8 mouse cellular contexts compared by ENCODE assay signal in genomic region chr12:110844227-110845130, GRCm38 (mm10). TPM values are rescaled to one million over a fixed set of nuclear protein-coding genes. Genes with fewer than 3 reads are reported as not detected.
A peak's percentile ranks its signal among the peaks of the same experiment; 100 is the strongest.
DNase-seq lines count a peak whose midpoint lies in the region; ATAC-seq and TF ChIP-seq lines count a peak whose summit lies in the region.

No protein-coding gene starts in this region.

- no peak; the same call in 1 of the 2 replicates for TF ChIP-seq CTCF in layer of hippocampus, adult 2 months (conservative IDR thresholded peaks at IDR 0.05)

- peak overlapping the region; percentile 58 for H3K4me2 ChIP-seq in forebrain, embryonic 14.5 days (ENCODE audit: low read length)
- peak overlapping the region; percentile 76 for H3K4me2 ChIP-seq in kidney, embryonic 14.5 days (replicated peaks; ENCODE audit: low read depth, low read length)
- H3K4me2 ChIP-seq in stomach, embryonic 14.5 days (replicated peaks; ENCODE audit: low read depth, low read length): peak overlapping the region; percentile 76

- peaks cover 5% of the 10 kb centered on the region; the same call in 1 of the 2 replicates for H3K4me1 ChIP-seq in forebrain, embryonic 14.5 days (ENCODE audit: control insufficient read depth, insufficient read depth, low read length)
- H3K4me1 ChIP-seq in kidney, embryonic 14.5 days (ENCODE audit: control insufficient read depth, insufficient read depth, low read length): peaks cover 6% of the 10 kb centered on the region; the same call in 1 of the 2 replicates
- H3K4me1 ChIP-seq in stomach, embryonic 14.5 days (ENCODE audit: control insufficient read depth, insufficient read depth, low read length): peaks cover 9% of the 10 kb centered on the region

- peak overlapping the region; percentile 52 for H3K9ac ChIP-seq in forebrain, embryonic 14.5 days (ENCODE audit: low read length)
- H3K9ac ChIP-seq in kidney, embryonic 14.5 days (ENCODE audit: low read depth, low read length): peak overlapping the region; percentile 52
- peak overlapping the region; percentile 42; the same call in 1 of the 2 replicates for H3K9ac ChIP-seq in stomach, embryonic 14.5 days (replicated peaks; ENCODE audit: low read depth, low read length)

- peak overlapping the region; percentile 59 for H3K4me3 ChIP-seq in layer of hippocampus, adult 2 months
- peak overlapping the region; percentile 35 for H3K4me3 ChIP-seq in forebrain, embryonic 14.5 days (ENCODE audit: low read depth, low read length)
- peak overlapping the region; percentile 53 for H3K4me3 ChIP-seq in kidney, embryonic 14.5 days (ENCODE audit: low read length)
- H3K4me3 ChIP-seq in stomach, embryonic 14.5 days (ENCODE audit: low read depth, low read length): peak overlapping the region; percentile 54

- no peaks in the 10 kb centered on the region for H3K36me3 ChIP-seq in forebrain, embryonic 14.5 days (ENCODE audit: control insufficient read depth, insufficient read depth, low read length)
- no peaks in the 10 kb centered on the region for H3K36me3 ChIP-seq in kidney, embryonic 14.5 days (ENCODE audit: control insufficient read depth, insufficient read depth, low read length)
- H3K36me3 ChIP-seq in stomach, embryonic 14.5 days (ENCODE audit: control insufficient read depth, insufficient read depth, low read length): no peaks in the 10 kb centered on the region

- no peak for DNase-seq in layer of hippocampus, adult 2 months (ENCODE audit: low spot score in 2 of 2)
- DNase-seq in layer of hippocampus, adult 9-11 months: no peak
- peak; percentile 36 for DNase-seq in adrenal gland, postnatal 25 days
- no peak for DNase-seq in forebrain, embryonic 14.5 days (ENCODE audit: low spot score)
- DNase-seq in lung, postnatal 14 days: peak; percentile 28
- DNase-seq in thymus, postnatal 14 days: no peak

- peak; percentile 10 for ATAC-seq in forebrain, embryonic 14.5 days
- peak; percentile 20 for ATAC-seq in kidney, embryonic 14.5 days (ENCODE audit: low FRiP score, low TSS enrichment)
- ATAC-seq in stomach, embryonic 14.5 days (ENCODE audit: insufficient number of reproducible peaks, insufficient read depth, low FRiP score, low read depth): peak; percentile 11

- 1% methylated on average over 42 of the region's 42 CpGs for WGBS in forebrain, embryonic 14.5 days
- WGBS in kidney, embryonic 14.5 days: under 1% methylated on average over 42 of the region's 42 CpGs
- WGBS in stomach, embryonic 14.5 days: under 1% methylated on average over 42 of the region's 42 CpGs

- no peaks in the 10 kb centered on the region for H3K9me3 ChIP-seq in forebrain, embryonic 14.5 days (replicated peaks; ENCODE audit: control insufficient read depth, low read length)
- H3K9me3 ChIP-seq in kidney, embryonic 14.5 days (ENCODE audit: control insufficient read depth, low read length): no peaks in the 10 kb centered on the region
- no peaks in the 10 kb centered on the region for H3K9me3 ChIP-seq in stomach, embryonic 14.5 days (ENCODE audit: control insufficient read depth, low read depth, low read length)

- H3K27ac ChIP-seq in layer of hippocampus, adult 2 months: peak overlapping the region; percentile 70
- no peak overlapping the region for H3K27ac ChIP-seq in forebrain, embryonic 14.5 days (ENCODE audit: low read depth, low read length)
- H3K27ac ChIP-seq in kidney, embryonic 14.5 days (ENCODE audit: low read depth, low read length): peak overlapping the region; percentile 75; the same call in 1 of the 2 replicates
- H3K27ac ChIP-seq in stomach, embryonic 14.5 days (ENCODE audit: low read length): peak overlapping the region; percentile 82

- peaks cover 24% of the 10 kb centered on the region for H3K27me3 ChIP-seq in forebrain, embryonic 14.5 days (replicated peaks; ENCODE audit: control insufficient read depth, insufficient read depth, low read length)
- H3K27me3 ChIP-seq in kidney, embryonic 14.5 days (ENCODE audit: control insufficient read depth, insufficient read depth, low read length): no peaks in the 10 kb centered on the region; the same call in 1 of the 2 replicates
- H3K27me3 ChIP-seq in stomach, embryonic 14.5 days (ENCODE audit: control insufficient read depth, insufficient read depth, low read length): no peaks in the 10 kb centered on the region

RNA-seq across cellular contexts. Expression of gene Mok, which starts 3.7 kb away (rescaled TPM):
- total RNA-seq in layer of hippocampus, adult 2 months (2021): 10 to 100 TPM; 10.4 to 13.7 TPM
- 1.4 and 1.5 TPM in 2 replicates for total RNA-seq in adrenal gland, postnatal 25 days (2021)
- polyA plus RNA-seq in forebrain, embryonic 14.5 days (2014; fragmentation: Nextera tagmentation; extraction: Ambion mirVana): 16.3 and 18.9 TPM in 2 replicates
- polyA plus RNA-seq in kidney, embryonic 14.5 days (2014; fragmentation: Nextera tagmentation; extraction: Ambion mirVana): 6.8 and 9.0 TPM in 2 replicates
- polyA plus RNA-seq in stomach, embryonic 14.5 days (2014; fragmentation: Nextera tagmentation; extraction: Ambion mirVana): 5.2 and 5.4 TPM in 2 replicates

RNA-seq across cellular contexts. Expression of gene Zfp839, which starts 5.6 kb away (rescaled TPM):
- 10 to 100 TPM; 12.8 to 13.2 TPM for total RNA-seq in layer of hippocampus, adult 2 months (2021)
- total RNA-seq in adrenal gland, postnatal 25 days (2021): 16.3 and 17.7 TPM in 2 replicates
- 0.81 and 0.88 TPM in 2 replicates for polyA plus RNA-seq in forebrain, embryonic 14.5 days (2014; fragmentation: Nextera tagmentation; extraction: Ambion mirVana)
- polyA plus RNA-seq in kidney, embryonic 14.5 days (2014; fragmentation: Nextera tagmentation; extraction: Ambion mirVana): 4.2 and 6.0 TPM in 2 replicates
- 4.6 and 5.9 TPM in 2 replicates for polyA plus RNA-seq in stomach, embryonic 14.5 days (2014; fragmentation: Nextera tagmentation; extraction: Ambion mirVana)

RNA-seq across cellular contexts. Expression of gene Cinp, which starts 44.5 kb away (rescaled TPM):
- 10 to 100 TPM; 63.4 to 65.1 TPM for total RNA-seq in layer of hippocampus, adult 2 months (2021)
- total RNA-seq in adrenal gland, postnatal 25 days (2021): 35.8 and 43.9 TPM in 2 replicates
- polyA plus RNA-seq in forebrain, embryonic 14.5 days (2014; fragmentation: Nextera tagmentation; extraction: Ambion mirVana): 86.2 and 87.5 TPM in 2 replicates
- 82.2 and 93.7 TPM in 2 replicates for polyA plus RNA-seq in kidney, embryonic 14.5 days (2014; fragmentation: Nextera tagmentation; extraction: Ambion mirVana)
- polyA plus RNA-seq in stomach, embryonic 14.5 days (2014; fragmentation: Nextera tagmentation; extraction: Ambion mirVana): 80.8 and 89.5 TPM in 2 replicates

RNA-seq across cellular contexts. Expression of gene Tecpr2, which starts 44.6 kb away (rescaled TPM):
- 10 to 100 TPM; 39.5 to 42.0 TPM for total RNA-seq in layer of hippocampus, adult 2 months (2021)
- 9.5 and 10.1 TPM in 2 replicates for total RNA-seq in adrenal gland, postnatal 25 days (2021)
- 3.8 and 5.9 TPM in 2 replicates for polyA plus RNA-seq in forebrain, embryonic 14.5 days (2014; fragmentation: Nextera tagmentation; extraction: Ambion mirVana)
- 2.8 and 3.6 TPM in 2 replicates for polyA plus RNA-seq in kidney, embryonic 14.5 days (2014; fragmentation: Nextera tagmentation; extraction: Ambion mirVana)
- 3.8 and 4.8 TPM in 2 replicates for polyA plus RNA-seq in stomach, embryonic 14.5 days (2014; fragmentation: Nextera tagmentation; extraction: Ambion mirVana)

Comparison
In these comparisons a context has a peak if more than half of its experiments do, and no peak if none do; other contexts are left out.
1. DNase-seq: peak in adrenal gland, postnatal 25 days (single experiment) and lung, postnatal 14 days (single experiment); none in layer of hippocampus, adult 2 months (0 of 2), layer of hippocampus, adult 9-11 months (single experiment), forebrain, embryonic 14.5 days (single experiment) and thymus, postnatal 14 days (single experiment).
2. Peak in every context shown above with its lines, with median percentiles within 50 percentile points of each other: H3K4me3 ChIP-seq, ATAC-seq, H3K4me2 ChIP-seq and H3K9ac ChIP-seq.